Mouse (Mus musculus) v-Abl transformed pro-B cells (cell line): ENCODE results near the gene Smarcd3.
"Not testable (repeated sequence)": the region's sequence is repeated elsewhere in the genome, so short reads cannot be mapped to it uniquely, and the experiment has no call there.

ENCODE experiments used
- in situ Hi-C, 2 experiments: fragments of 400-800 bp; cut with MboI; formaldehyde crosslinking; loops; one replicate each; pipeline ENCODE4 v1.15.1; 2025; ENCODE audit not compliant: unreplicated experiment in 2 of 2

Smarcd3 gene

GRCm38 (mm10) chr5:24578109-24578963 is 45.9 kb downstream of the Smarcd3 start:
- in situ Hi-C loops = loop anchor here (25.0 kb wide), 2 partner anchors 166 to 191 kb away; partner anchors contain the start of genes Abcb8 (in 1 of the 2), Asic3 (in 1 of the 2), Atg9b (in 1 of the 2) and Cdk5 (in 1 of the 2)

- in situ Hi-C loops = loop anchor here (25.0 kb wide), 2 partner anchors 165 to 190 kb away; partner anchors contain the start of genes Abcb8 (in 1 of the 2), Asic3 (in 1 of the 2), Atg9b (in 1 of the 2) and Cdk5 (in 1 of the 2)
Observed at GRCm38 (mm10) chr5:24577183-24577929, 46.9 kb downstream of the Smarcd3 start, which contains the start of gene Abcf2. Gene Abcf2 (minus strand): TSS chr5:24577467.

- in situ Hi-C loops = loop anchor here (25.0 kb wide), 2 partner anchors 164 to 189 kb away; partner anchors contain the start of genes Abcb8 (in 1 of the 2), Asic3 (in 1 of the 2), Atg9b (in 1 of the 2) and Cdk5 (in 1 of the 2)
Observed at GRCm38 (mm10) chr5:24576801-24577182, 47.4 kb downstream of the Smarcd3 start.

- in situ Hi-C loops = loop anchor here (25.0 kb wide), 2 partner anchors 164 to 189 kb away; partner anchors contain the start of genes Abcb8 (in 1 of the 2), Asic3 (in 1 of the 2), Atg9b (in 1 of the 2) and Cdk5 (in 1 of the 2)
Observed at GRCm38 (mm10) chr5:24575948-24576347, 48.3 kb downstream of the Smarcd3 start.

GRCm38 (mm10) chr5:24556709-24557108 is 67.5 kb downstream of the Smarcd3 start, which contains the start of gene 4931409K22Rik:
Gene 4931409K22Rik (minus strand): TSS chr5:24556809.
- in situ Hi-C loops = no loop called here

GRCm38 (mm10) chr5:24555335-24555734 is 68.9 kb downstream of the Smarcd3 start:
- in situ Hi-C loops = not testable (repeated sequence)

- in situ Hi-C loops = no loop called here
Observed at GRCm38 (mm10) chr5:24553621-24554244, 70.5 kb downstream of the Smarcd3 start.

GRCm38 (mm10) chr5:24551317-24551688 is 72.9 kb downstream of the Smarcd3 start:
- in situ Hi-C loops = no loop called here

GRCm38 (mm10) chr5:24550598-24551316 is 73.5 kb downstream of the Smarcd3 start:
- in situ Hi-C loops = no loop called here

- in situ Hi-C loops = no loop called here
Observed at GRCm38 (mm10) chr5:24542643-24543042, 81.6 kb downstream of the Smarcd3 start.

GRCm38 (mm10) chr5:24541144-24541569 is 83.1 kb downstream of the Smarcd3 start:
- in situ Hi-C loops = no loop called here
